Mouse (Mus musculus): Measurements from ENCODE around the gene Ccr6. TPM values are rescaled to one million over a fixed set of nuclear protein-coding genes. Genes with fewer than 3 reads are reported as not detected.

The Ccr6 gene
- total RNA-seq, 1 experiment: 0.18 TPM

DNA sequence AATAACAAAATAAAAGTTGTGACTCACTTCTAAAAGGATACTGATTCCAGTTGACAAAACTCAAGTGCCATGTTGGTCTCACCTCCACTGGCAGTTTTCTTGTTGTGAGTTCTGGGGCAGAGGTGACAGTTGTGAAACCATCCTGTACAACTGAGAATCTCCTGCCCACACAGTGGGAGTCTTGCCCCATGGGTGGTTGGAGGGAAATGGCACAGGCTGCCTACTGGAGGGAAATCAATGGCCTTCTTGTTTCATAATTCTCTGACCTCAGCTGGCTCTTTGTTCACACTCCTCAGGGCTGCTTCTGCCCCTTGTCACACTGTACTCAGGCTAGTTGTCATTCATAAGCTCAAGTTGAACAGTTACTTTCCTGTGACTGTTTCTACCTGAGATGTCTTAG is 63.7 kb downstream of the Ccr6 start:
- no peak for DNase-seq (ENCODE audit: low read depth, low spot score)
- H3K36me3 ChIP-seq (ENCODE audit: control insufficient read depth, insufficient read depth, low read length, poor library complexity, severe bottlenecking): no peaks in the 10 kb centered on the region
- H3K9me3 ChIP-seq (ENCODE audit: control insufficient read depth, insufficient read depth, low read depth, low read length): no peaks in the 10 kb centered on the region
- no peak overlapping the region for H3K9ac ChIP-seq (ENCODE audit: insufficient read depth, low read depth, low read length, poor library complexity, severe bottlenecking)
- TF ChIP-seq ZC3H11A (IDR thresholded peaks at IDR 0.05; ENCODE audit: borderline replicate concordance, low read depth, low read length): no peak
- TF ChIP-seq MAFK (IDR thresholded peaks at IDR 0.05; ENCODE audit: insufficient read depth, low read depth, low read length): no peak
- no peak for TF ChIP-seq HCFC1 (IDR thresholded peaks at IDR 0.05; ENCODE audit: borderline replicate concordance, insufficient read depth, low read length)
- no peak overlapping the region for H3K4me3 ChIP-seq (ENCODE audit: insufficient read depth in 1 of 2, low read depth in 1 of 2, low read length in 2 of 2, poor library complexity in 1 of 2, severe bottlenecking in 1 of 2)
- in situ Hi-C loops (cut with MboI; ENCODE audit: low sequenced_read_pairs in 2 of 2, unreplicated experiment in 2 of 2): no loop called here
- no peak overlapping the region for H3K27ac ChIP-seq (ENCODE audit: insufficient read depth, low read depth, low read length, poor library complexity, severe bottlenecking)
- H3K4me1 ChIP-seq (ENCODE audit: control insufficient read depth in 2 of 2, insufficient read depth in 2 of 2, low read length in 2 of 2, poor library complexity in 1 of 2): no peaks in the 10 kb centered on the region

DNA sequence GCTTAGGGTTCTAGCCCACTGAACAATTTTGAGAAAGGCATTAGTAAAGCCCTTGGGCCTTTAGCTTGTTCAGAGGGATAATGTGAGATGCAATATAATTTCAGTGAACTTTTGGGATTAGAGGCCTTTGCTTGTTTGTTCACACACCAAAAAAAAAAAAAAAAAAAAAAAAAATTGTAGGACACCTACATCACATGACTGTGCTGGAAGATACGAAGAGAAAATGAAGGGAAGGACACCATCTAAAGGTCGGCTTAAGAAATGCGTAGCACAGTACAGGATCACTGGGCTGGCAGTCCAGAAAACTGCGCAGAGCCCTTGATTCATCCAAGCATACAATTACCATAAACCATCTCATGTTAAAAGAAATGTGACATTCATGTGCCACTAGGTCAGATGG is 65.7 kb downstream of the Ccr6 start:
- H3K4me3 ChIP-seq (ENCODE audit: insufficient read depth in 1 of 2, low read depth in 1 of 2, low read length in 2 of 2, poor library complexity in 1 of 2, severe bottlenecking in 1 of 2): no peak overlapping the region
- no peak overlapping the region for H3K27ac ChIP-seq (ENCODE audit: insufficient read depth, low read depth, low read length, poor library complexity, severe bottlenecking)
- no peaks in the 10 kb centered on the region for H3K36me3 ChIP-seq (ENCODE audit: control insufficient read depth, insufficient read depth, low read length, poor library complexity, severe bottlenecking)
- TF ChIP-seq ZNF384 (IDR thresholded peaks at IDR 0.05; ENCODE audit: low read depth, low read length): peak; percentile 92
- TF ChIP-seq CHD2 (IDR thresholded peaks at IDR 0.05; ENCODE audit: low read depth, low read length): no peak
- H3K9me3 ChIP-seq (ENCODE audit: control insufficient read depth, insufficient read depth, low read depth, low read length): no peaks in the 10 kb centered on the region
- in situ Hi-C loops (cut with MboI; ENCODE audit: low sequenced_read_pairs in 2 of 2, unreplicated experiment in 2 of 2): no loop called here
- H3K9ac ChIP-seq (ENCODE audit: insufficient read depth, low read depth, low read length, poor library complexity, severe bottlenecking): no peak overlapping the region
- H3K4me1 ChIP-seq (ENCODE audit: control insufficient read depth in 2 of 2, insufficient read depth in 2 of 2, low read length in 2 of 2, poor library complexity in 1 of 2): no peaks in the 10 kb centered on the region; a peak in 1 of 4 replicates
- DNase-seq (ENCODE audit: low read depth, low spot score): no peak

DNA sequence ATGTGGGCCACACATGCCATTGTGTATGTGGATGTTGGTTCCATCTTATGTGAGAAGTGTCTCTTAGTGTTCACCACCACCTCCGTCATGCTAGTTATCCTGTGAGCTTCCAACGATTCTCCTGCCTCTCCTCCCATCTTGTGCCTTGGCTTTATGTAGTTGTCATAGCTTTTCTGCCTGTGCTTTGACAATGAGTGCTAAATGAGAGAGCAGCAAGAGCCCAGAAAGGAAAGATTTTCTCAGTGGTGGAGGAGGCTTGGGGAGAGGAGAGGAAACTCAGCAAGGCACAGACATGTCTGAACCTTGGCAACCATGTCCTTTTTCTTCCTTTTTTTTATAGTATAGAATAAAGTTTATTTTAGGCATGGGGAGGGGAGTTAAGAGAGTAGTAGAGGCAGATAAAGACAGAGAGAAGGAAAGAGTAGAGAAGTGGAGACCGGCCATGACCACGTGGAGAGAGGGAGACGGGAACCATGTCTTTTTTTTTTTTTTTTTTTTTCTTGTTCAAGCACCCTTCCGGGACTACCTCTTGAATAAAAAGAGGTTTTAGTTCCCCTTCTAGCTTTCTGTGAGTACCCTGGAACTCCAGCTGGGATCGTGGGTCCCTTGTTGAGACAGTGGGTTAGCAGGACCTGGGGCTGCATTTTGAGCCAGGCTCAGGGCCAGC is 67.1 kb downstream of the Ccr6 start:
- Histone ChIP-seq H3K9ac (ENCODE audit: insufficient read depth, low read depth, low read length, poor library complexity, severe bottlenecking) (no peak overlapping the region), H3K36me3 (ENCODE audit: control insufficient read depth, insufficient read depth, low read length, poor library complexity, severe bottlenecking) (no peaks in the 10 kb centered on the region), H3K4me3 (ENCODE audit: insufficient read depth in 1 of 2, low read depth in 1 of 2, low read length in 2 of 2, poor library complexity in 1 of 2, severe bottlenecking in 1 of 2) (no peak overlapping the region), H3K9me3 (ENCODE audit: control insufficient read depth, insufficient read depth, low read depth, low read length) (no peaks in the 10 kb centered on the region), H3K27ac (ENCODE audit: insufficient read depth, low read depth, low read length, poor library complexity, severe bottlenecking) (no peak overlapping the region), H3K4me1 (ENCODE audit: control insufficient read depth in 2 of 2, insufficient read depth in 2 of 2, low read length in 2 of 2, poor library complexity in 1 of 2) (no peaks in the 10 kb centered on the region; a peak in 1 of 4 replicates)
- TF ChIP-seq MAFK (IDR thresholded peaks at IDR 0.05; ENCODE audit: insufficient read depth, low read depth, low read length): no peak
- TF ChIP-seq ZC3H11A (IDR thresholded peaks at IDR 0.05; ENCODE audit: borderline replicate concordance, low read depth, low read length): no peak
- TF ChIP-seq CHD2 (IDR thresholded peaks at IDR 0.05; ENCODE audit: low read depth, low read length): no peak
- TF ChIP-seq HCFC1 (IDR thresholded peaks at IDR 0.05; ENCODE audit: borderline replicate concordance, insufficient read depth, low read length): no peak
- no peak for TF ChIP-seq ZNF384 (IDR thresholded peaks at IDR 0.05; ENCODE audit: low read depth, low read length)
- in situ Hi-C loops (cut with MboI; ENCODE audit: low sequenced_read_pairs in 2 of 2, unreplicated experiment in 2 of 2): no loop called here
- no peak for DNase-seq (ENCODE audit: low read depth, low spot score)

DNA sequence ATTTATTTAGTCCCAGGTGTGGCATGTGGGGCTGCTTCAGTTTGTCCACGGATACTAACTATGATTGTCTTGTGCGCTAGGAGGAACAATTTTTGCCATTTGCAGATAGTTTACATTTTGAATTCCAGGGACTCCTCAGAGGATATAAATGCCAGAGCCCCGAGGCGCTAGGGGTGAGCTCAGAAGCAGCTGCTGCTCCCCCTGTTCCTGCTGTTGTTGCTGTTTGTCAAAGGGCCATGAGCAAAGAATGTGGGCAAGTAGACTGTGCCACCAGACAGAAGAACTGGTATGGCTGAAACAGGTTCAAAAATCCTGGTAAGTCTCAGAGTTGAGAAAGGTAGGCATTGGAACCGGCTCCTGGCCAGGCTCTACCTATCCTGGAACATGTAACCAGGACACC is 67.8 kb downstream of the Ccr6 start:
- no peaks in the 10 kb centered on the region for H3K36me3 ChIP-seq (ENCODE audit: control insufficient read depth, insufficient read depth, low read length, poor library complexity, severe bottlenecking)
- no peak overlapping the region for H3K27ac ChIP-seq (ENCODE audit: insufficient read depth, low read depth, low read length, poor library complexity, severe bottlenecking)
- in situ Hi-C loops (cut with MboI; ENCODE audit: low sequenced_read_pairs in 2 of 2, unreplicated experiment in 2 of 2): no loop called here
- no peaks in the 10 kb centered on the region; a peak in 1 of 4 replicates for H3K4me1 ChIP-seq (ENCODE audit: control insufficient read depth in 2 of 2, insufficient read depth in 2 of 2, low read length in 2 of 2, poor library complexity in 1 of 2)
- H3K4me3 ChIP-seq (ENCODE audit: insufficient read depth in 1 of 2, low read depth in 1 of 2, low read length in 2 of 2, poor library complexity in 1 of 2, severe bottlenecking in 1 of 2): no peak overlapping the region
- no peaks in the 10 kb centered on the region for H3K9me3 ChIP-seq (ENCODE audit: control insufficient read depth, insufficient read depth, low read depth, low read length)
- H3K9ac ChIP-seq (ENCODE audit: insufficient read depth, low read depth, low read length, poor library complexity, severe bottlenecking): no peak overlapping the region
- no peak for DNase-seq (ENCODE audit: low read depth, low spot score)
- no peak for TF ChIP-seq CHD2 (IDR thresholded peaks at IDR 0.05; ENCODE audit: low read depth, low read length)
- TF ChIP-seq ZNF384 (IDR thresholded peaks at IDR 0.05; ENCODE audit: low read depth, low read length): no peak
- TF ChIP-seq HCFC1 (IDR thresholded peaks at IDR 0.05; ENCODE audit: borderline replicate concordance, insufficient read depth, low read length): no peak
- no peak for TF ChIP-seq MAFK (IDR thresholded peaks at IDR 0.05; ENCODE audit: insufficient read depth, low read depth, low read length)
- TF ChIP-seq ZC3H11A (IDR thresholded peaks at IDR 0.05; ENCODE audit: borderline replicate concordance, low read depth, low read length): no peak

DNA sequence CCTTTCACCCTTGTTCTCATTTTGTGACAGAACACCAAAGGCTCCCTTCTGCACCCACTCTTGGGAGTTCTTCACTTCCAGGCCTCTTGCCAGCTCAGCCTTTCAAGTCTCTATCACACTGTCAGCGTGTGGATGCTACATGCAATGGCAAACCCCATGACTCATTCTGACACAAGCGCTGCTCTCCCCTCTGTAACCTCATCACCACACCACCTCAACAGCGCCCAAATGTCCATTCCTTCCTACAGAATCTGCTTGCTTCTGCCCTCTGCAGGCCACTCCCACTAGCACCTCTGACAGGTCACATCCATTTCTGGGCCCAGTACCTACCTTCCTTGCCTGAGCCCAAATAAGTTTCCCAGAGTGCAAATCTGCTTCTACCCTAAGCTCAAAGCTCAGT is 70.0 kb downstream of the Ccr6 start:
- H3K4me3 ChIP-seq (ENCODE audit: insufficient read depth in 1 of 2, low read depth in 1 of 2, low read length in 2 of 2, poor library complexity in 1 of 2, severe bottlenecking in 1 of 2): no peak overlapping the region
- H3K27ac ChIP-seq (ENCODE audit: insufficient read depth, low read depth, low read length, poor library complexity, severe bottlenecking): no peak overlapping the region
- H3K9me3 ChIP-seq (ENCODE audit: control insufficient read depth, insufficient read depth, low read depth, low read length): no peaks in the 10 kb centered on the region
- no peak overlapping the region for H3K9ac ChIP-seq (ENCODE audit: insufficient read depth, low read depth, low read length, poor library complexity, severe bottlenecking)
- TF ChIP-seq ZC3H11A (IDR thresholded peaks at IDR 0.05; ENCODE audit: borderline replicate concordance, low read depth, low read length) (peak; percentile 9; the same call in 1 of the 2 replicates), CHD2 (IDR thresholded peaks at IDR 0.05; ENCODE audit: low read depth, low read length) (no peak)
- no peak for DNase-seq (ENCODE audit: low read depth, low spot score)
- H3K36me3 ChIP-seq (ENCODE audit: control insufficient read depth, insufficient read depth, low read length, poor library complexity, severe bottlenecking): no peaks in the 10 kb centered on the region
- in situ Hi-C loops (cut with MboI; ENCODE audit: low sequenced_read_pairs in 2 of 2, unreplicated experiment in 2 of 2): no loop called here
- H3K4me1 ChIP-seq (ENCODE audit: control insufficient read depth in 2 of 2, insufficient read depth in 2 of 2, low read length in 2 of 2, poor library complexity in 1 of 2): no peaks in the 10 kb centered on the region; a peak in 1 of 4 replicates

Other genes starting within 250 kb of the Ccr6 start
- 0.27 TPM in 1 of 2 replicates, not detected in the other for gene Gm49673, start 88.3 kb upstream of the Ccr6 start, total RNA-seq (2012; rRNA removed)
- 24.5 and 41.3 TPM in 2 replicates for gene Rnaset2a, start 87.9 kb upstream of the Ccr6 start, total RNA-seq (2012; rRNA removed)
- 32.8 and 35.0 TPM in 2 replicates for gene Fgfr1op, start 70.5 kb upstream of the Ccr6 start, total RNA-seq (2012; rRNA removed)
- gene Mpc1, start 46.9 kb downstream of the Ccr6 start, total RNA-seq (2012; rRNA removed): 23.0 and 35.7 TPM in 2 replicates
- gene Sft2d1, start 75.1 kb downstream of the Ccr6 start, total RNA-seq (2012; rRNA removed): 89.8 and 102 TPM in 2 replicates
- gene Prr18, start 101.4 kb downstream of the Ccr6 start, total RNA-seq (2012; rRNA removed): 0.37 and 0.45 TPM in 2 replicates
- gene T2, start 119.9 kb downstream of the Ccr6 start, total RNA-seq (2012; rRNA removed): 0.18 TPM in 1 of 2 replicates, not detected in the other
- gene T, start 198.4 kb downstream of the Ccr6 start, total RNA-seq (2012; rRNA removed): 1.7 and 3.5 TPM in 2 replicates